Mouse (Mus musculus) layer of hippocampus, adult 9-10 months (tissue): ENCODE measurements around the gene Lcn8.
"Not testable (repeated sequence)": the region's sequence is repeated elsewhere in the genome, so short reads cannot be mapped to it uniquely, and the experiment has no call there.

Experiments used
- DNase-seq: peaks from one replicate; pipeline ENCODE4 v3.0.0; 2022; ENCODE audit warnings: low spot score

The Lcn8 gene

DNA sequence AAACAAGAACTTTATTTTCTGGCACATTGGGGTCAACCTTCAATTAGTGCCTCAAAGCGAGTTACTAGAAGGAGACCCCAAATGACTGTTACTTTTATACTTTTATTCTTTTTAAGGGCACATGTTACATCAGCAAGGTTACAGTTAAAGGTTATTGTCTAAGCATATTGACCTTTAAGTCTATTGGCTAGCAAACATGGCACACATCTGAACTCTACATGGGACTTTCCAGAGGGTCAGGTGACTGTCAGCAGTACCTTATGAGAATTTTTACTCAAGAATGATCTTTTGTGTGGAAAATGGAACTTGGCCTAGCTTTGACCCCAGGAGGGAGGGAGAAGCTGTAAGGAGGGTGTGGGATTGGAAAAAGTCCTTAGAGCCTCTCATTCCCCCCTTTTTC lies 13.6 kb downstream of the Lcn8 start:
- DNase-seq, result no peak

DNA sequence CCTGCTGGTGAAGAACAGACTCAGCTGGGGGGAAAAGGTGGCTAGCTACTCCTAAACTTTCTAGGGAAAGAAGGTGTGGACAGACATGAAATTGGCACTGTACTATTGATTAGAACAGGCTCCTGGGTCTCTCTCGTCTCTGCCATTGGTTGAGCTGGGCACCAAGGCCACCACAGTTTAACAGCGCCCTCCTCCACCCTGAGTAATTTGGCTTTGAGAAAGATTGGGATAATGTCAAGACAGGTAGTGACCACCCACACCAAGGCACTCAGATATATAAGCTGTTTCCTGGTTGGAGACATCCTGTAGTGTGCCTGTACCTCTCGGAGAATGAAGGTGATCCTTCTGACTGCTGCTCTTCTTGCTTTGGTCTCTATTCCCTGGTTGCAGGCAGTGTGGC lies 23.6 kb downstream of the Lcn8 start, which contains the start of gene Lcn6:
Lcn6 (plus strand) TSS at position 301 of the 400 bp plus-strand sequence.
- DNase-seq, result no peak

DNA sequence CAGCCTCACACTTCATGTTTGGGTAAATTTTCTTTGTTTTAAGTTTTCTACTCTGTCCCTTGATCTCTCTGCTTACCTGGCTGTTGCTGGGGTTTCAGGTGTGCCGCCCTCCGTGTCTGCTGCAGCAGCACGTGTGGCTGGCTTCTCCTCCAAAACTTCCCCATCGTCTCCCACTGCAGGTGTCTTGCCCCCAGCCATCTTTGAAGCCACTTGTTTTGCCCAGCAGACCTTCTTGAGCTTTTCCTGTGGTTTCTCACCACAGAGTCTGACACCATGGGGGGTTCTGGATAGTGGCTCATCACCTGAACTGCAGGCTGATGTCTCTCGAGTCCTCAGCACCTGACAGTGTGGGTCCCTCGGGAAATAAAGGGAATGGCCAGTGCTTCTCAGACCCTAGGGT lies 26.6 kb downstream of the Lcn8 start:
- DNase-seq, result no peak

DNA sequence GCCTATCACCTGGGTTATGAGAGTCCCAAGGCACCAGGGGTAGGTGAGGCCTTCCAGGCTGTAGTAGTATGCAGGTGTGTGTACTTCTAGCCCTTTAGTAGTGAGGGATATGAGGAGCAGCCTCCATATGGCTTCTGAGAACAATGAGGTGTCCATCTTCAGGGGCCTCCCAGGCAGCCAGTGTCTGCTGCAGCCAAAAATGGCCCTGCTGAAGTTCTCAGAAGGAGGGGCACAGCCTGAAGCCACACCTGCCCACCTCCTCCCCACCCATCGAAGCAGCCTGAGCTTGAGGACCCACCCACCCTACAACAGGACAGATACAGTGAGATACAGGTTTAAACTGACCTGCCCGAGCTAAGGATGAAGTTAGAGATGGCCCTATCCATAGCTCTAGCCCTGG lies 29.5 kb downstream of the Lcn8 start, which contains the start of gene Lcn10:
Lcn10 (plus strand) TSS at position 301 of the 400 bp plus-strand sequence.
- DNase-seq, result no peak

DNA sequence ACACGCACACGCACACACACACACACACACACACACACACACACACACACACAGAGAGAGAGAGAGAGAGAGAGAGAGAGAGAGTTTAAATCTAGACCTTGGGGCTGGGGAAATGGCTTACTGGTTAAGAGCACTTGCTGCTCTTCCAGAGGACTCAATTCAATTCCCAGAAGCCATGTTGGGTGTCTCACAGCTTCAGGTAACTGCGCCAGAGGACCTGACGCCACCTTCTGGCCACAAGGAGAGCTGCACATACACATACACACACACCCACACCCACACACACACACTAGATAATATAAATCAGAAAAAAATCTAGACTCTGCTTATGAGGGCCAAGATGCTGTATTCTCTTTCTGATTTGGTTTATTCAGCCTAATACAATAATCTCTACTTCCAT lies 34.0 kb downstream of the Lcn8 start:
- no peak for DNase-seq

DNA sequence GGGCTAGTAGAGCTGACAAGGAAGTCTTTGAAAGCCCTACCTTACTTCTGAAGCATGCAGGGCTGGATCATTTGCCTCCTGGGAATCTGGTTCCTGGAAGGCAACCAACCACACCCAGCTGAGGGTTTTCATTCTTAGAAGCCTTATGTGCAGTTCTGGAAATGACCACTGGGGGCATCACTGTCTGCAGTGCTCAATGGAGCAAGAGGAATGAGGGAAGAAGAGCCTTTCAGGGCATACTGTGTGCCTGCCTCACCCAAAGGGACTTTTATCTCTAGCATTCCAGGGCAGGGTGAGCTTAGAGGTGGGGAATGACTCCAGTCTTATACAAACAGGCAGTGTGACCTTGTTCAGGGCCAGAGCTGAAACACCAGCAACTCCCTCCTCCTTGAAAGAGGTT lies 41.7 kb downstream of the Lcn8 start:
- DNase-seq, result no peak

DNA sequence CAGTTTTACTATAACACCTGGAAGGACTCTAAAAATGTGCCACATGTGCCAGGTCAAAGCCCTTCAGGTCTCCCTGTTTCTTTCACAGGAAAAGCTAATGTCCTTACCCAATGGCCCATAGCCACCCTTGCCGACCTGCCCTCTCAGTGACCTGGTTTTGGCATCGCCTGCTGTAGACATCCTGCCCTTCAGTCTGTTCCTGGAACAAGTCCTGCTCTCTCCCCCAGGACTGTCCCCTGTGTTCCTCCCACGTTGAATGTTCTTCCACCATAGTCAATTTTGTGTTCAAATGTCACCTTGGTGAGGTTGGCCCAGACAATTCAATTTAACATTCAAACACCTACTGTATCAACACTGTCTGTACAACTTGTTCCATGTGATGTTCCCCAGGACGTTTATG lies 44.0 kb downstream of the Lcn8 start:
- no peak for DNase-seq

DNA sequence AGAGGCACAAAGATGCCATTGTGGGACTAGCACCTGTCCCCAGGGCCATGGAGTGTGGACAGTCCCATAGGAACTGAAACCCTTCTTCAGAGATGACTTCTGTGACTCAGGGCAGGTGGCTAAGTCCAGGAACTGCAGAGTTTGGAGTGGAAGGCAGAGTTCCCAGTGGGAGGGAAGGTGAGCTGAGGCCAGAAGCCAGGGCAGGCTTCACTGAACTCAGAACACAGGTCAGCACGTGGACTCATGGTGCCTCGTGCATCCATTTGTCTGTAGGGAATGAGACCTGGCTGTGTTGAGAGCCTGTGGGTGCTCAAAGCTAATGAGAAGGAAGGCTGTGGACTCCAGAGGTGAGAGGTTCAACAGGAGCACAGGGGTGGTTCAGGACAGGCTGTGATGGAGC lies 45.8 kb downstream of the Lcn8 start:
- DNase-seq, result no peak

DNA sequence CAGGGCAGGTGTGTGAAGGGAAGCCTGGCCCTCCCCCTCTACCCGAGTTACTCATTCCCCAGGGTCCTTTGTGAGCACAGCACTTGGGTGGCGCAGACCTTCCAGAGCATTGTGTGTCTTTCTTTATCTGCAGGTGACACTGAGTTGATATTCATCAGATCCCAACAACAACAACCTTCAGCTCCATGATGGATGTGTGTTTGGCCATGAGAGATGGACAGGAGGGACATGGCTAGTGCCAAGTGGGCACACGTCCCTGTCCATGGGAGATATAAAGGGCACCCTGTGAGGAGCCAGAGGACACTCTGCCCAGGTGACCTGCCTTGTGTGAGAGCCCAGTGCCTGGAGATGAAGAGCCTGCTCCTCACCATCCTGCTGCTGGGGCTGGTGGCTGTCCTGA lies 46.8 kb downstream of the Lcn8 start, which contains the start of gene Obp2a:
Obp2a (plus strand) TSS at position 301 of the 400 bp plus-strand sequence.
- not testable (repeated sequence) for DNase-seq

DNA sequence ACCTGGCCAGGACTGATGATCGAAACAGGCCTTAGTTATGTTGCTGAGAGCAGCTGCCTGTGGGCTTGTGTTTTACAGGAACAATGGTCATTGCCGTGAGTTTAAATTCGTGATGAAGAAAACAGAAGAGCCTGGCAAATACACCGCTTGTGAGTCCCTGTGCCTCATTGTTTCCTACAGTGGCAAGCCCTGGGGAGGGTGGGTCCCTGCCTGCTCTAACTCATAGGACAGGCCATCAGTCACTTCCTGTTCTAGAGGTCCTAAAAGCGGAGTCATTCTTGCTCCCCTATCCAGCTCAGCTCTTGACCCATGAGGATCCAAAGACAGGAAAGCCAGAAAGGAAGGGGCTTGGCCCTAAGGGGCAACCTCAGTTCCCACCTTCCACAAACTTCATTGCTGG lies 48.1 kb downstream of the Lcn8 start:
- no peak for DNase-seq

DNA sequence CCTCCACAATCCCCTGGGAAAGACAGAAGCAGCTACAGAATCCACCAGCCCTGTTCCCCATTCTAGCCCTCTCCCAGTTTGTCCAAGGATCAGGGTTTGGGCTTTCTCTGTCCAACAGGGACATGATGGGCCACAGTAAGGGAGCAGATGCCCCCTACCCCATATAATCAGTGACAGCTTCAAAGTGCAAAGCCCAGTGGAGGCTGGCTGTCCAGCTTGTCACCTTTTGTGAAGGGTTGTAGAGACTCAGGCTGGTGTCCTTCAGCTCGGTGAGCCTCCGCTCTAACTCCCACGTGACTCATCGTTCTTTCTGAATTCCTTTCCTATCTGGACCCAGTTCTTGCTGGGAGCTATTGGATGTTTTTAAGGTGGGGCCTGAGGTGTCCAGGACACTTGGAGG lies 50.8 kb downstream of the Lcn8 start:
- no peak for DNase-seq
